Mouse (Mus musculus) urinary bladder, postnatal 4 days (tissue): ENCODE results near the gene Kcnma1.

Source experiments
- DNase-seq, 2 experiments: peaks; one replicate each; pipeline ENCODE4 v3.0.0; 2021 to 2022; ENCODE audit warnings: low spot score in 2 of 2

The Kcnma1 gene

DNA sequence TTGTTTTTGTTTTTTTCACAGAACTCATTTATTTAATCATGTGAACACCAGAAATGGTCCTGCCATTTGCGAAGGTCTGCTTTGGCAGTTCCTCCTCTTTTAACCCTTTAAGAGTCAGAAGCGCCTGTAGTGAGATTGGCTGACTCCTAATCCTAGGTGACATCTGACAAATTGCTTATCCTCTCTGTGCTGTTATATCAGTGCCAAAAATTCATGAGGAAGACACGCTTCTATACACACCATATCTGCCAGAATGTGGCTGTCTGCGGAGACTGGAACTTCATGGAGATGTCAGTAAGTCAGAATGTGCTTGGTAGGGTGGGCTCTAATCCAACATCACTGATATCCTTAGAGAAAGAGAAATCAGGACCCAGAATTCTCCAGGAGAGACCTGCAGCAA lies 157.3 kb downstream of the Kcnma1 start:
- no peak for DNase-seq

DNA sequence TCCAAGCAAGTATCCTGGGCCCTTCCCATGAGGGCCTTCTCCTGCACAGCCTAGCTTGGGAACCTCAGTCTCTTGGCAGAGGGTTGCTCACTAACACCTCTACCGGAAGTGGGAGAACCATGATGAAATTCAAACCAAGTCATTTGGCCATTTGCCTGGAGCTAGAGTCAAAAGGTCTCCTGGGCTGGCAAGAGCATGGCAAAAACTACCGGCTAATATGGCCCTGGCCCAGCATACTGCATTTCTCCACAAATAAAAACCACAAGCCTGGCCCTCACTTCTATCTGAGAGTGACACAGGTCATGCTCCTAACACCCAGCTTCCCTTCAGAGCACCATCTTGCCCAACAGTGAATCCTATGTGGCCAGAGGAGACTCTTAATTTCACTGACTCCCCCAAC lies 159.3 kb downstream of the Kcnma1 start:
- DNase-seq: no peak

DNA sequence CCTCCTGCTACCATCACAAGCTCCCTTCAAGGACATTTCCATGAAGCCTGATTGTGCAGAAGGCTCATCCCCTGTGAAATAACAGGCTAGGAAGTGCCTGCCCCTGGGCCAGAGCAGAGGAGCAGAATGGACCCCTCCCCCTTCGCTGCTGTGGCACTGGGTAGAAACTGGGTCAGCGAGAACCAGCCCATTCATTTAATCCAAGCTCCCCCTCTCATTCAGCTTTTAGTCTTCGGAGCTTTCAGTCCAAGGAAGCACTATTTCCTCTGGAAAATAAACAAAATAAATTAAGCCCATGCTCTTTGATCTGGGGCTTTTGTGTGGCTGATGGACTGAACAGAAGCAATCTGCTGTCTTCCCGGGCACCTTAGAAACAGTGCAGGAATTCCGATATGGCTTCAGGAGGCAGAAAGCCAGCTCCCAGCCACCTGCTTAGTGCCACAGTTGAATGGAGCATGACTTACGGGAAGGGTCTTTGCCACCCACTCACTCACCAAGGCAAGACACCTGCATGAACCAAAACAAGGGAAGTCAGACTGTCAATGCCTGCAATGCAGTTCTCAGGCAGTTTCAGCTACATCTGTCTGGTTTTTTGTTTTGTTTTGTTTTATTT lies 165.7 kb downstream of the Kcnma1 start:
- DNase-seq: no peak

DNA sequence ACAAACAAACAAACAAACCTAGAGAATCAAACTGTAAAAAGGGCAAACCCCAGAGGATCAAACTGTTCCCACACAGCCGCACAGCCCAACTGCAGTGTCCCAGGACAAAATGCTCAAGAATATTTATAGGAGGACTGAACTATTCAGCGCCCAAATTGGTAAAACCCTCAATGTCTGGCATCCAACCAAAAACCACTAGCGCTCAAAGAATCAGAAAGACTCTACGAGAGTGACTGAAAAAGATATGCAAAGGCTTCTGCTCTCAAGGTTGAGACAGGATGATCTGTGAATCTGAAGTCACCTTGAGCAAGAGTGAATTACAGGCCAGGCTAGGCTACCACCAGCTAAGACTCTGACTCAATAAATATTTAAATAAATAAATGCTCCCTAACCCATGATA lies 167.6 kb downstream of the Kcnma1 start:
- no peak for DNase-seq

DNA sequence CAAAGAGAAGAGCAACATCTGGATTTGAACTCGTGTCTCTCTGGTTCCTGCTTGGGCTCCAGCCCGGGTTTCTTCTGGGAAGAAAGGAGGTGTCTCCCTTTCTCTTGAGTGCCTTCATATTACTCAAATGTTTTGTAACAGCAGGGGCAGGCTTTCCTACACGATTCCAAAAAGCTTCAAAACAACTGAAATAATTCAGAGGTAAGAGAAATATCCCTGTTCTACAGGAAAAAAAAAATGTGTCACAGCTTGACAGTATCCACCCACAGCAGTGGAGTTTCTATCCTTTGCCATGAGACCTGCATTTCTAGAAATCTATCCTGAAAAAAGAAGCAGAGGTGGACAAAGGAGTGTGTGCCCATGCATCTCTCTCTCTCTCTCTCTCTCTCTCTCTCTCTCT lies 172.3 kb downstream of the Kcnma1 start:
- no peak for DNase-seq

DNA sequence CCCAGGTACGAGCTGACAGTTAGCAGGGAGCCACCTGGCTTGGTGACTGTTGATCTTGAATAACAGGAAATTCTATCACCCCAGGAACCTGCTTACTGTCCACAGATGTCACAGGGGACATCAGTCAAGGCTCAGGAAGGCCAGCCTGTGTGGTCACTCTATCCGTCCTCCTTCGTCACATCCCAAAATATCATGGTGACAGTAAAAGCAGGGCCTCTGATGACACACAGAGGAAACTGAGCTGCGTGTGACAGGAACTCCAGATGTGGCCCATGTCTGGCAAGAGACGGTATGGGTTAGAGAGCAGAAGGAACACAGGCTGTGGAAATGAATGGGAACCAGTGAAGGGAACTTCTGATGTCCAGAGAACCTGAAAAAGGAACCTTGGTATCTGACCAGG lies 174.7 kb downstream of the Kcnma1 start:
- no peak for DNase-seq

DNA sequence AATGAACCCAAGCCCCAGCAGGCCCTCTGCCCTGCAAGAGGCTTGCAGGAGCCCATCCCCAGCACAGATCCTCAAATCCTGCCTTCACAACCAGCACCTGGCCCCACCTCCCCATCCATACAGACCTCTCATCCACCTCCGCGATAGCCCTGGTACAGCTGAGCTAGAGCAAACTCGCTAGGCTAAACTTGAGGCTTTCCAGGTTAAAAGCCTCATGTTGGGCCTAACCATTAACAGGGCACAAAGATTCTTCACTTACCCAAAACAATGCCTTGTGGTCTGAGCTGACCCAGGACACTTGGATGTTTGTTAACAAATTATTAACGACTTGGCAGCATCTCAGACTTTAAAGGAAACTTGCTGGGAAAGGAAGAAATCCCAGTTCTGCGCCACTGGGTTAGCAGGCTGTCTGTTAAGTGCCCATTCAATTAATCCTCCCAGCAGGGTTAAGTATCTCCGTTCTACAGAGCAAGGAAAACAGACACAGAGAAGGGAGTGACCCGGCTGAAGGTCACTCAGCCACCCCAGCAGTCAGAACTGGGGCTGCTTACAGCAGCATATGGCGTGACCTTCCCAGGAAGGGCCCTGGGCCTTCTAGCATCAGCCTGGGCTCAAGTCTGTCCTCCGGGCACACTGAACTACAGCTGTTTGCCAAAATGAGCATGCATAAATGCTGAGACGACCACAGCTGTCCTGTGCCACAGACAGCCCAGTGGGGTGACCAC lies 178.7 kb downstream of the Kcnma1 start:
- no peak for DNase-seq

DNA sequence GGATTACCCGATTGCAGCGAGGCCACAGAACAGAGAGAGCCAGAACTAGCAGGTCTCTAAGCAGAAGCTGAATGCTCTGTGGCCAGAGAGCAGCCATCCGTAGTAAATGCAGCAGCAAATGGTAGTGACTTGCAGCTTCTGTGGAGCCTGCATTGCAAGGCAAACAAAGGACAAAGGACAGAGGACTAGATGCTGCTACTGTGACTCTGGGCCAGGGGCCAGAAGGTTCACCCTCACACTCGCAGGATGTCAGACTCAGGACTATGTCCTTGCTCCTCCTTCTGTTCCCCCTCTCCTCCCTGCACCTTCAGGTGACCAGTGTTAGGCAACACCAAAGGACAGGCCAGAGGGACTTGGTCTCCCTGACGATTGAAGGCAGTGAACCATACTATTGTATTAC lies 183.0 kb downstream of the Kcnma1 start:
- no peak for DNase-seq

DNA sequence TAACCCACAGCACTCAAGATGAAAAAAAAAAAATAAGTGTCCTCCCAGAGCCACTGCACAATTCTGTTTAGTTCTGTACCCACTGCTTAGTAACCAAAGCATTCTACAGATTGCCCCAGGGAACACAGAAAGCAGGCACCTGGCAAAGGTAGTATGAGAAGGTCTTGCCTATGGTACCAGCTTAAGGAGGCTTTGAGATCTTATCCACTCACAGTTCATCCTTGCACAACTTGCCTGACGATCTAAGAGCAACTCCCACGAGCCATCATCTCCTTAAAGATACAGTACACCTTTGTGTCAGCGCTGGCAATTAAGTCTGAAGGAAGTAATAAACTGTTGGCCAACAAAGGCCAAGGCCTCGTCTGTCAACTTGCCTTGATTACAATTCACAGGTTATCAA lies 184.0 kb downstream of the Kcnma1 start:
- DNase-seq: no peak

DNA sequence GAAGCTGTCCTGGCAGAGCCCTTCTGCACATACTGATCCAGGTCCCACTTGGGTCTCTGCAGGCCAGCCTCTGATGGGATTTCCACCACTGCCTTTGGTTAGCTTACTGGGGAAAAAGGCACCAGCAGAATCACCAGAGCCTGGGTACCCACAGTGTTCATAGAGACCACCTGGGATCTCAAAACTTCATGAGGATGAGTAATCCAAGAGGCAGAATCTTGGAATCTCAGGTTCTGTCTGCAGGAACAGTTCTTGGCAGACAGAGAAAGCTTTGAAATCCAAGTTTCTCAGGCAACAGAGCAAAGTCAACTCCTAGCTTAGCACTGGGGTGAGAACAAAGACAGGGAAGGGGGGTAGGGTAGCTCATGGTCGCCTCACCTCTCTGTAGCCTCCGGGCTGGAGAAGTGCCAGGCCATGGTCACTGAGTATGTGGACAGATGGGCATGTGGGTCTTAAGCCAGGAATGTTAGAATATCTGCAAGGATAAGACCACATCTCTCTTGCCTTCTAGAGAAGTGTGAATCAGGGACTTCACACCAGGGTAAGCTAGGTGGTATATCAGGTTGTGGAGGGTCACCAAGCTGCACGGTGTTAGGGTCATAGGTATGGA lies 185.5 kb downstream of the Kcnma1 start:
- DNase-seq: no peak

DNA sequence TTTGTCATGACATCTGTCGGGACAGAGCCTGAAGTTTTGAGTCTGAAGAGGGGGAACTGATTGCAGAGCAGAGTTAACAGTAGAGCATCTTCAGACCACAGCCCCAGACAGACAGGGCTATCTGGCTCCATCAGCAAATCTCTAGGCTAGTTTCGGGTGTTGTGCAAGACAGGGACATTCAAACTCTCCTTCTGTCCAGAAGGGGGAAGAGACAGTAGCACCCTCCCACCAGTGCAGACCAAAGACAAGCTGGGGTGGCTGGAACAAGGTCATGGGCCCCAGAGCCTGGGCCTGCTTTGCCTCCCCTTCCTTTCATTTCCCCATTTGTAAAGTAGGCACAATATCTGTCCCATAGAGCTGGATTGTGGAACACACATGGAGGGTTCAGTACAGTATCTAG lies 189.4 kb downstream of the Kcnma1 start:
- no peak for DNase-seq

DNA sequence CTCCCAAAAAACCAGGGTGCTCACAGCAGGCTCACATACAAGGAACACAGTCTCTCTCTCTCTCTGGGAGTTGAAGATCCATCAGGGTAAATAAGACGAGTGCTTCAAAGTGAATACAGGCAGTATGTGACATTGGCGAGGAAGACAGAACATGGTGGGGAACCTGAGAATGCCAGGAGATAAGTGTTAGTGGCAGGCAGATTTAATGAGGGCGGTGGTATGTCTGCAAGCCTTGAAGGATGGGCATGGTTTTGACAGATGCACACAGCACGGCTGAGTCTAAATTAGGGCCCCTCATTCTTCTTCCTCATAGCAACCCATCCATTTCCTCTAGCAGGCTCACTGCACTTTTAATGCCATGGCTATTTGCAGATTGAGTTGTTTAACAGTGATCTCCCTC lies 190.0 kb downstream of the Kcnma1 start:
- no peak for DNase-seq

DNA sequence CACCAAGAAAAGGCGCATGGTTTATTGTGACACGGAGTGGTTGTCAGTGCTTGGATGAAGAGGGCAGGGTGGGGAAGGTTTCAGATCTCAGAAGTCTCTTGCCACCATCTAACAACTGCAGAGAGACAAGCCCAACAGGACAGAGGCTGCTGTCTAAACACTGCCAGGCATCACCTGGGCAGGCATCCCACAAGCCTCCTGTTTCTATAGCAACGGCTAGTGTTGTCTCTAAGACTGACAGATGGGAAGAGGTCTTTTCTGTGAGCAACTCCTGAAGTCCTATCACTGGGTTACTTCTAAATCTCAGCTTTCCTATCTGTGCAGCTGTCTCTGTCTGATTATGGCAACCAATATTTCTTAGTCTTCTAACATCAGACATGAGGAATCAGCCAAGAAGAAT lies 196.7 kb downstream of the Kcnma1 start:
- no peak for DNase-seq

DNA sequence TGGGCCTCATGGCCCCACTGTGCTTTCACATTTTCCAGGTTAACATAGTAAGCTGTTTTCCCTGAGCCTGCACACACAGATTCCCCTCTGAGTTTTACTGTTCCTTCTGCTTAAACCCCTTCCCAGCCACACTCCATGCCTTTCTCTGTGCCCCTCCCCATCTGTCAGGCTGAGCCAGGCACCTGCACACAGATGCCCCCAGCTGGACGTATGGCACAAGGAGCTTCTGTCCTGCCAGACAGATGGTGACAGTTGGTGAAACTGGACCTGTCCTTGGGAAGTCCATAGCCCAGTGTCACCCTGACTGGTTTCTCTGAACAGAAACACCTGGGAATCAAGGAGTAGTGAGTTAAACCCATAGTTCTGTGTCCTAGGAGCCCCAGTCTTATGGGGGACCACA lies 204.2 kb downstream of the Kcnma1 start:
- DNase-seq: no peak

DNA sequence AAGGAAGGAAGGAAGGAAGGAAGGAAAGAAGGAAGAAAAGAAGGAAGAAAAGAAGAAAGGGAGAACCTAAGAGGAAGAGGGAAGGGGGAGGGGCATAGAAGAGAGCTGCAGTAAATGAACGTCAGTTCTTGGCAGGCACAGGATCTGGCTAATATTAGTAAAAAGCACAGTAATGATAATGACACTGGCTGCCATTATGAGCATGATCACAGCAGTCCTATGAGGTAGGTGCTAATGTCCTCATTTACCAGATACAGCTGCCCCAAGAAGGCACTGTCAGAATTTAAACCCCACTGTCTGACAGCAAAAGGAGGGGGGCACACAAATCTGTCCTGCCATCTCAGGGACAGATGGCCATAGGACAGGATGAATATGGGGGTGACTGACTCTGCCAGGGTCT lies 205.2 kb downstream of the Kcnma1 start:
- no peak for DNase-seq

DNA sequence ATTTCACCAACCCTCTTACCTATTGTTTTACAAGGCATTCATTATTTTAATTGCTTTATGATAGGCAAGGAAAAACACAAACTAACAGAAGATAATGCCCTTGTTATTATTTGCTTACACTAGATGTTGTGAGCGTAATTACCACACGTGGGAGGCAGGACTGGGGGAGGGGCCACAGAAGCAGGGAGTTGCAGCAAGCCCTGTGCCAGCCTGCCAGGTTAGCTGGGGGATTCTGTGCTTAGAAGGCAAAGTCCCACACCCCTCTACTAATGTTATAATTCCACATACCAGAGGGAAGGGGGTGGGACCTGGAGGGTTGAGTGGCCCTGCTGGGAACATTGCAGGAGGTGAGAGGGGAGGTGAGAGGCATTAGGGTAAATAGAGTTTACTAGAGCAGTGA lies 207.9 kb downstream of the Kcnma1 start:
- DNase-seq: no peak

DNA sequence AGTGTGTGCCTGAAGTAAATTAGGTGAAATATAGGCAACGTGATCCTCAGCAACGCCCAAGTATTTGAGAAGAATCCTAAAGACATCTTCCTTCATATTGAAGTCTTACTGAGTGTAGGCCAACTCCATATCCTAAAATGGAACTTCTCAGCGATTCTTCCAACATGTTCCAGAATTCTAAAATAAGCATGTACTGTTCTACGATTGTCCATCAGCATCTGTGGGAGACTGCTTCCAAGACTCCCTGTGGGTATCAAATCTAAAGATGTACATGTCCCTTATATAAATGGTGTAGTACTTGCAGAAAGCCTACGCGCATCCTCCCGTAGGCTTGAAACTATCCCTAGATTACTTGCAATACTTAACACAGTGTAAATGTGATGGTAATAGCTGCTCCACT lies 217.4 kb downstream of the Kcnma1 start:
- no peak for DNase-seq

DNA sequence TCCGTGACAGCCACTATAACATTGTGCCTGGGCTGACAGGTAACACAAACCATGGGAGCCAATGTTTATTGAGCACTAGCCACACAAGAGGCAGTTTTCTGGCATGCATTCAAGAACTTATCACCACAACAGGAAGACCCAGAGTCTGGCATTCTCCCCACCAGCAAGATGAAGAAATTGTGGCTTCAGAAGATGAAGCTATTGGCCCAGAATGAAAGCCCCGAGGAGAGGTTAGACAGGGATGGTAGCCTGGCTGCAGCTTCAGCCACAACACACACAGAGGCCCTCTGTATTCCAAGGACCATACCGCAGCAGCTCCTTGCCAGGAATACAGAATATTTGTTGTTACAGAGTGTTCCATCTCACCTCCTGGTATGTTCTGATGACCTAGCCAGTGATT lies 221.6 kb downstream of the Kcnma1 start:
- no peak for DNase-seq

DNA sequence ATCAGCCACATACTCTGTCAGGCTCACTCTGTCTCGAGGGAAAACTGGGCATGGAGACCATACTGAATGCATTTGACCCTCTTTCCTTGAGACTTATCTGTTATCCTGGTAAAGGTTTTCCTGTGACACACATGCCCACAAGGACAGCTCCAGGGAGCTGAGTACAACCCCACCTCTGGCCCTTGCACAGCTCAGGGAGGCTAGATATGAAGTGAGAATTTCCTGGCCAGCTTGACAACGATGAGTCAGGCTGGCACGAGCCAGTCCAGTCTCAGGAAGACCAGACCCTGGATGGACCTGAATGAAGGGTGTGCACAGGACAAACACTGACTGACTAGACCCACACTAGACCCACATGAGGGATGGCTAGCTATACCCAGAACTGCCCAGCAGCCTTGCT lies 222.2 kb downstream of the Kcnma1 start:
- DNase-seq: no peak

DNA sequence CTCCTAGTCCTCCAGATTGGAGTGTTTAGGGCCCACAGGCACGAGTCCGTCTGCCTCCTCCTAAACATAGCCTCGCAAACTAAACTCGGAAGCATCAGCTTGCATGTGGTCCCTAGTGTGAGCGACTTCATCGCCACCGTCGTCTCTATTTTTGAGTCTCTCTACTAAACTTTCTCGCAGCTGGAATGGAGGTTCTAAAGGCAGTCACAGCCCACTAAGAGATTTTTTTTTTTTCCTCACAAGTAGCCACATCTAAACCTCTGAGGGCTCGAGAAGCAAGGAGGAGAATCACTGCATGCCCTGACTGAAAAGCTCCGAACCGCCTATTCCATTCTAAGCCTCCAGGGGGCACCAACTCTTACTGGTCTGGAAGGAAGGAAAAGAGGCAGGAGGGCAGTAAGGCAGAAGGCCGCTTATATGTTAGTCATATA lies 223.0 kb downstream of the Kcnma1 start:
- peak; percentile 49 to 68 for DNase-seq

DNA sequence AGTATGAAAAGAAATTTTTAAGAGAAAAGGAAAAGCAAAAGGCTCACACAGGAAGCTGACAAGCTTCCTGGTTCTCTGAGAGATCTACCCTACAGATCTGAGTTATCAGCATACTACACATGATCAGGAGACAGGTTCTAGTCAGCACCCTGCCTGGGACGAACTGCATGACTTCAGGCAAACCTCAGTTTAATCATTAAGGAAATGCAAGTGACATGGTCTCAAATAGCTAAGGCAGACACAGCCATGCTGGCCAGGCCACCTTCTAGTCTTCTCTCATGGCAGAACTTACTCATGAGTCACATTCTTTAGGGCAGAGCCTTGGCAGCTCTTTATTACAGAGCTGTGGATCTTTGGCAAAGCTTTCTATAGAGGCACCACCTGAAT lies 227.6 kb downstream of the Kcnma1 start:
- DNase-seq: no peak

DNA sequence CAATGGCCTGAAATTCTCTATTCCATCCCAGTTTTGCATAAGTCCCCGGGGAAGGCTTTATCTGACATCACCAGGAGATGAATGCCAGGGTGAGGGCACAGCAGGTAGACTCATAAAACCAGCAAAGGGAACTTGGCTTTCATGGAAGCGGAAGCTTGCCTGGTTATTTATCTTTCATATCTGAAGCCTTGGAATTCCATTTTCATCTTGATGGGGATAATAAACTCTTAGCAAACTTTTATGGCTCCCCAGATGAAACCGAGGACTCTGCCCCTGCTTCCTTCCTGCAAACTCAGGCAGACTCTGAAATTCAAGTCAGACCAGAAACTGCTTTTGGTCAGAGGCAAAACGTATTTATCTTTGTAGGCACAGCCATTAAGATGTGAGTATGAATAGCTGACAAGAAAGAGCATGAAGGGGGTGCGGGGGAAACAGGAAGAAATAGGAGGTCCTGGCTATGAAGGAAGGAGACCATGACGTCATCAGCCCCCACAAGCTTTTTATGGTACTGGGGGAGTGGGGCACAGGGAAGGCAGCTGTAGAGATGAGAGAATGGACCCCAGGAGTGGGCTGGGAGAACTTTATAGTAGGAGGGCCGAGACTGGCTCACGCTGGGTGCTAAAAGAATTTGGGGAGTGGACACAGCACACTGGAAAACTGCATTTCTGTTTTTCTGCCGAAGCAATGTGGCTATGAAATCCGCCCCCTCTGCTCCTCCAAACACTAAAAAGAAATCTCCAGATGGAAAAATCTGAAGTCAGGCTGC lies 228.2 kb downstream of the Kcnma1 start:
- DNase-seq: no peak
